12 mouse cellular contexts compared by ENCODE assay signal in genomic region chr19:42000446-42000958, GRCm38 (mm10). TPM values are rescaled to one million over a fixed set of nuclear protein-coding genes. Genes with fewer than 3 reads are reported as not detected.
DNase-seq lines count a peak whose midpoint lies in the region; ATAC-seq and TF ChIP-seq lines count a peak whose summit lies in the region.
"Had no signal": no experiment of that assay in that cellular context is flagged by ENCODE, and none has a peak within 500 bp of the region (broad histone marks: within the 10 kb centered on the region; RNA-seq: fewer than 3 reads in every experiment).

No protein-coding gene starts in this region.

- peak overlapping the region; percentile 47 for H3K27ac ChIP-seq in kidney, postnatal 0 days
- peak overlapping the region; percentile 65 for H3K27ac ChIP-seq in heart, adult 2 months
- peak overlapping the region; percentile 59; the same call in 1 of the 2 replicates for H3K27ac ChIP-seq in limb, embryonic 10.5 days
- H3K27ac ChIP-seq in neural tube, embryonic 15.5 days (replicated peaks) = peak overlapping the region; percentile 24; the same call in 1 of the 2 replicates

- TF ChIP-seq CTCF in kidney, postnatal 0 days (IDR thresholded peaks at IDR 0.05; ENCODE audit: low read depth) = no peak
- TF ChIP-seq CTCF in heart, adult 2 months (IDR thresholded peaks at IDR 0.05) = no peak

- H3K4me2 ChIP-seq in kidney, postnatal 0 days (ENCODE audit: low read length) = no peak overlapping the region
- H3K4me2 ChIP-seq in neural tube, embryonic 15.5 days = no peak overlapping the region

- 10% methylated on average over 4 of the region's 4 CpGs for WGBS in kidney, postnatal 0 days
- WGBS in heart, adult 2 months = 6% methylated on average over 4 of the region's 4 CpGs
- 60% methylated on average over 4 of the region's 4 CpGs for WGBS in limb, embryonic 10.5 days
- WGBS in neural tube, embryonic 15.5 days = 67% methylated on average over 4 of the region's 4 CpGs

- 0 out of 2 replicates have a peak, but pooled peaks have one; percentile 56 for TF ChIP-seq EP300 in heart, adult 2 months (IDR thresholded peaks at IDR 0.05; ENCODE audit: insufficient read depth, low read depth, low read length)

- H3K36me3 ChIP-seq in kidney, postnatal 0 days (ENCODE audit: insufficient read depth, low read length) = no peaks in the 10 kb centered on the region
- no peaks in the 10 kb centered on the region; the same call in 1 of the 2 replicates for H3K36me3 ChIP-seq in heart, adult 2 months (ENCODE audit: control insufficient read depth, insufficient read depth, low read length)
- H3K36me3 ChIP-seq in limb, embryonic 10.5 days = no peaks in the 10 kb centered on the region
- H3K36me3 ChIP-seq in neural tube, embryonic 15.5 days = no peaks in the 10 kb centered on the region

- no peaks in the 10 kb centered on the region for H3K27me3 ChIP-seq in kidney, postnatal 0 days (ENCODE audit: insufficient read depth, low read length)
- H3K27me3 ChIP-seq in heart, adult 2 months (ENCODE audit: control insufficient read depth, insufficient read depth, low read length) = no peaks in the 10 kb centered on the region
- H3K27me3 ChIP-seq in limb, embryonic 10.5 days (ENCODE audit: low read depth, poor library complexity, severe bottlenecking) = no peaks in the 10 kb centered on the region
- H3K27me3 ChIP-seq in neural tube, embryonic 15.5 days (replicated peaks) = no peaks in the 10 kb centered on the region

- no peak overlapping the region for H3K4me3 ChIP-seq in kidney, postnatal 0 days (replicated peaks; ENCODE audit: low read depth, low read length)
- no peak overlapping the region for H3K4me3 ChIP-seq in heart, adult 2 months
- H3K4me3 ChIP-seq in limb, embryonic 10.5 days = no peak overlapping the region
- H3K4me3 ChIP-seq in neural tube, embryonic 15.5 days (replicated peaks) = no peak overlapping the region
- H3K4me3 ChIP-seq: megakaryocyte, embryonic 14.5 days had no signal

- no peak overlapping the region for H3K9ac ChIP-seq in kidney, postnatal 0 days (ENCODE audit: low read depth, low read length)
- H3K9ac ChIP-seq in heart, adult 2 months (ENCODE audit: low read depth, low read length) = no peak overlapping the region
- no peak overlapping the region for H3K9ac ChIP-seq in neural tube, embryonic 15.5 days (replicated peaks)

- peak; percentile 76 for DNase-seq in kidney, postnatal 0 days (ENCODE audit: low spot score)
- no peak for DNase-seq in kidney, adult 18-20 months
- DNase-seq in heart, adult 2 months = peak in 1 of 2 experiments; percentile 43
- no peak for DNase-seq in limb, embryonic 10.5 days (ENCODE audit: low spot score)
- no peak for DNase-seq in adrenal gland, adult 8-10 months
- DNase-seq in frontal cortex, postnatal 25 days (ENCODE audit: low spot score in 2 of 2) = no peak
- DNase-seq in right cerebral cortex, postnatal 25 days = no peak
- DNase-seq: thymus, adult 2 months had no signal

- no peaks in the 10 kb centered on the region for H3K9me3 ChIP-seq in kidney, postnatal 0 days (replicated peaks; ENCODE audit: low read length)
- H3K9me3 ChIP-seq in limb, embryonic 10.5 days (replicated peaks) = no peaks in the 10 kb centered on the region
- no peaks in the 10 kb centered on the region for H3K9me3 ChIP-seq in neural tube, embryonic 15.5 days (replicated peaks)
- H3K9me3 ChIP-seq: megakaryocyte, embryonic 14.5 days had no signal

- intact Hi-C loops in heart, adult 2 months (cut with DNase I) = no loop called here

- no peak; the same call in 1 of the 2 replicates for ATAC-seq in kidney, postnatal 0 days (replicated peaks; ENCODE audit: low FRiP score, low read depth)
- ATAC-seq in neural tube, embryonic 15.5 days (ENCODE audit: low FRiP score) = no peak
- ATAC-seq: forebrain, embryonic 14.5 days had no signal

- 0 out of 2 replicates have a peak, but pooled peaks have one; percentile 14 for TF ChIP-seq POLR2A in heart, adult 2 months (IDR thresholded peaks at IDR 0.05; ENCODE audit: insufficient read depth, low read depth, low read length)

- peaks cover 34% of the 10 kb centered on the region for H3K4me1 ChIP-seq in kidney, postnatal 0 days (replicated peaks; ENCODE audit: insufficient read depth, low read length)
- peaks cover 39% of the 10 kb centered on the region for H3K4me1 ChIP-seq in heart, adult 2 months (ENCODE audit: control insufficient read depth, insufficient read depth, low read length)
- peaks cover 55% of the 10 kb centered on the region for H3K4me1 ChIP-seq in limb, embryonic 10.5 days
- 0 out of 2 replicates have a peak, but pooled peaks cover 8% of the 10 kb centered on the region for H3K4me1 ChIP-seq in neural tube, embryonic 15.5 days

- H3K79me2 ChIP-seq in heart, adult 2 months (replicated peaks; ENCODE audit: control insufficient read depth, insufficient read depth, low read length) = no peaks in the 10 kb centered on the region; the same call in 1 of the 2 replicates

RNA-seq across cellular contexts. Expression of gene Ubtd1, which starts 18.9 kb away (rescaled TPM):
- polyA plus RNA-seq in kidney, postnatal 0 days (2015; fragmentation: Nextera tagmentation; extraction: Ambion mirVana) = 31.8 and 36.6 TPM in 2 replicates
- total RNA-seq in heart, adult 2 months (2021) = 10 to 100 TPM; 21.4 to 22.7 TPM
- polyA plus RNA-seq in heart, adult 2 months (2012; rRNA removed) = 27.3 and 37.3 TPM in 2 replicates
- polyA plus RNA-seq in limb, embryonic 10.5 days (2016; fragmentation: Nextera tagmentation; extraction: Ambion mirVana) = 14.2 and 15.1 TPM in 2 replicates
- 13.9 and 14.5 TPM in 2 replicates for polyA plus RNA-seq in neural tube, embryonic 15.5 days (2015; fragmentation: Nextera tagmentation; extraction: Ambion mirVana)
- 10 to 100 TPM; 17.2 to 23.2 (median 21.2) TPM for total RNA-seq in adrenal gland, adult 8-10 months (2022)

RNA-seq across cellular contexts. Expression of gene Mms19, which starts 19.5 kb away (rescaled TPM):
- 23.3 and 26.1 TPM in 2 replicates for polyA plus RNA-seq in kidney, postnatal 0 days (2015; fragmentation: Nextera tagmentation; extraction: Ambion mirVana)
- total RNA-seq in heart, adult 2 months (2021) = 10 to 100 TPM; 14.2 to 17.9 TPM
- polyA plus RNA-seq in heart, adult 2 months (2012; rRNA removed) = 35.4 and 48.4 TPM in 2 replicates
- 39.9 and 52.5 TPM in 2 replicates for polyA plus RNA-seq in limb, embryonic 10.5 days (2016; fragmentation: Nextera tagmentation; extraction: Ambion mirVana)
- polyA plus RNA-seq in neural tube, embryonic 15.5 days (2015; fragmentation: Nextera tagmentation; extraction: Ambion mirVana) = 31.0 and 35.8 TPM in 2 replicates
- total RNA-seq in adrenal gland, adult 8-10 months (2022) = 10 to 100 TPM; 25.4 to 36.3 (median 29.7) TPM

RNA-seq across cellular contexts. Expression of gene Ankrd2, which starts 35.3 kb away (rescaled TPM):
- polyA plus RNA-seq in kidney, postnatal 0 days (2015; fragmentation: Nextera tagmentation; extraction: Ambion mirVana) = 0.11 and 0.13 TPM in 2 replicates
- total RNA-seq in heart, adult 2 months (2021) = under 1 TPM; 0.20 to 0.42 TPM
- not detected in 2 replicates for polyA plus RNA-seq in heart, adult 2 months (2012; rRNA removed)
- not detected in 2 replicates for polyA plus RNA-seq in limb, embryonic 10.5 days (2016; fragmentation: Nextera tagmentation; extraction: Ambion mirVana)
- 1.1 and 1.3 TPM in 2 replicates for polyA plus RNA-seq in neural tube, embryonic 15.5 days (2015; fragmentation: Nextera tagmentation; extraction: Ambion mirVana)
- 1 to 10 TPM in 1 of 4 experiments, under 1 TPM in 2, not detected in 1; 0.27 to 1.3 (median 0.42) TPM for total RNA-seq in adrenal gland, adult 8-10 months (2022)
- polyA plus RNA-seq: large intestine, adult 2 months had no signal

RNA-seq across cellular contexts. Expression of gene Hoga1, which starts 44.9 kb away (rescaled TPM):
- 97.6 and 110 TPM in 2 replicates for polyA plus RNA-seq in kidney, postnatal 0 days (2015; fragmentation: Nextera tagmentation; extraction: Ambion mirVana)
- total RNA-seq in heart, adult 2 months (2021) = 1 to 10 TPM; 1.6 to 2.3 TPM
- 0.85 and 1.4 TPM in 2 replicates for polyA plus RNA-seq in heart, adult 2 months (2012; rRNA removed)
- polyA plus RNA-seq in limb, embryonic 10.5 days (2016; fragmentation: Nextera tagmentation; extraction: Ambion mirVana) = 1.1 and 1.3 TPM in 2 replicates
- 1.7 and 1.8 TPM in 2 replicates for polyA plus RNA-seq in neural tube, embryonic 15.5 days (2015; fragmentation: Nextera tagmentation; extraction: Ambion mirVana)
- total RNA-seq in adrenal gland, adult 8-10 months (2022) = 10 to 100 TPM in 2 of 4 experiments, 1 to 10 TPM in 2; 2.8 to 17.4 (median 9.1) TPM

RNA-seq across cellular contexts. Expression of gene 4933411K16Rik, which starts 51.5 kb away (rescaled TPM):
- 0.34 and 0.38 TPM in 2 replicates for polyA plus RNA-seq in kidney, postnatal 0 days (2015; fragmentation: Nextera tagmentation; extraction: Ambion mirVana)
- under 1 TPM in 1 of 2 experiments, not detected in 1; 0.23 TPM for total RNA-seq in heart, adult 2 months (2021)
- 0.41 and 0.73 TPM in 2 replicates for polyA plus RNA-seq in heart, adult 2 months (2012; rRNA removed)
- polyA plus RNA-seq in limb, embryonic 10.5 days (2016; fragmentation: Nextera tagmentation; extraction: Ambion mirVana) = 0.24 TPM in 1 of 2 replicates, not detected in the other
- polyA plus RNA-seq in neural tube, embryonic 15.5 days (2015; fragmentation: Nextera tagmentation; extraction: Ambion mirVana) = not detected in 2 replicates
- total RNA-seq in adrenal gland, adult 8-10 months (2022) = 1 to 10 TPM in 2 of 4 experiments, under 1 TPM in 2; 0.58 to 3.5 (median 1.5) TPM
- polyA plus RNA-seq: forebrain, embryonic 14.5 days had no signal
